Mouse (Mus musculus) c-Kit-positive CD71-negative TER-119-negative erythroid progenitor cells, embryonic 14.5 days (primary cell): Measurements from ENCODE around the gene Med22.

Source experiments
- DNase-seq: peaks from one replicate; pipeline ENCODE4 v3.0.0-alpha.2; 2013; ENCODE audit warnings: low read depth

Gene Med22

GRCm38 (mm10) chr2:26910124-26910993 is at the start of gene Med22, which contains the start of gene Rpl7a:
Gene Med22 (minus strand): TSS chr2:26910677.
Gene Rpl7a (plus strand): TSS chr2:26910764.
- peak; percentile 99 for DNase-seq

- no peak for DNase-seq
Measured at GRCm38 (mm10) chr2:26957488-26957859, 47.0 kb upstream of the Med22 start.

GRCm38 (mm10) chr2:26956811-26957487 is 46.5 kb upstream of the Med22 start:
- no peak for DNase-seq

DNA sequence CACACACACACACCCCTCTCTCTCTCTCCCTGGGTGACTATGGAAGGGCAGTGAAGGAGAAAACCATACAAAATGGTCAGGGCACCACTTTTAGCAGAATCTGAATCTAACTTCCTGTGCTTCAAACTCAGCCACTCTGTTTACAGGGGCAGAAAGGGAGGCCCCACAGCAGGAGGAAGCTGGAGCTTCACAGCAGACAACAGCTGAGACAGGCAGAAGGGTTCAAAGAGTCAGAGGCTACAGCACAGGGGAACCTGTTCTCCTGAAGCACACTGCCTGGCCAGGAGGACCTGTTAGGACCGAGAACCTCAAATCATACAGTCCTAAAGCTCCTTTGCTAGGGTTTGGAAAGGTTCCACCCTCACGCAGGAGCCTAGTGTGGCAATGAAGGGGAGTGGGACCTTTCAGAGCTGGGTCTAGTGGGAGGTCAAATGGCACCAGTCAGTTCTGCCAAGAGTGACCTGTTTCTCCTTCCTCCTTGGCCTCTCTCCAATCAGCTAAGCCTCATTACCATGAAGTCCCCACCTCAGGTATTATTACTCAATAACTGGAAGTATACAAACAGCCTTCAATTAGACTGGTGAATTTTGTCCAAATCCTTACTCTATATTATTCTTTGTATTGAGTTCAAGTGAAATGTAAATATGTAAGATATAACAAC is 44.4 kb upstream of the Med22 start:
- DNase-seq = no peak

- DNase-seq = no peak
Measured at GRCm38 (mm10) chr2:26952866-26953265, 42.4 kb upstream of the Med22 start.

GRCm38 (mm10) chr2:26952193-26952592 is 41.7 kb upstream of the Med22 start:
- no peak for DNase-seq

DNA sequence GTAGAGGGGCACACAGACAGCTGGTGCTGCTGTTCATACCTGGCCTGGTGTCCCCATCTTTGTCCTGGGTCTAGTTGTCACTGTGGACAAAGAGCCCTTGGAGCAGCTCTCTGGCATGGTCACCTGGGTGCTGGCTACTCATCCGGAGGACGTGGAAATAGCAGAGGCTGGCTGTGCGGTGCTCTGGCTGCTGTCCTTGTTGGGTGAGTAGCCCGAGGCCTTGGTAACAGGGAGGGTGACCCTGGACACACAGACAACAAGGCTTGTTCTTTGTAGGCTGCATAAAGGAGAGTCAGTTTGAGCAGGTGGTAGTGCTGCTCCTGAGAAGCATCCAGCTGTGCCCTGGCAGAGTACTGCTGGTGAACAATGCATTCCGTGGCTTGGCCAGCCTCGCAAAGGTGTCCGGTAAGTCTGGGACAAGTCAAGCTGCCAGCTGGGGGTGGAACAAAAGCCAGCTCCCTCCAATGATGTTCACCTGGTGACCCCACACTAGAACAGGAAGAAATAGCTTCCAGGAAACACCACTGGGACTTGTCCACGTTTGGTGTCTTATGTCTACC is 40.9 kb upstream of the Med22 start:
- DNase-seq = no peak

- no peak for DNase-seq
Measured at GRCm38 (mm10) chr2:26950411-26950810, 39.9 kb upstream of the Med22 start.

- no peak for DNase-seq
Measured at GRCm38 (mm10) chr2:26943253-26943652, 32.8 kb upstream of the Med22 start.

- no peak for DNase-seq
Measured at GRCm38 (mm10) chr2:26941539-26941938, 31.1 kb upstream of the Med22 start.

DNA sequence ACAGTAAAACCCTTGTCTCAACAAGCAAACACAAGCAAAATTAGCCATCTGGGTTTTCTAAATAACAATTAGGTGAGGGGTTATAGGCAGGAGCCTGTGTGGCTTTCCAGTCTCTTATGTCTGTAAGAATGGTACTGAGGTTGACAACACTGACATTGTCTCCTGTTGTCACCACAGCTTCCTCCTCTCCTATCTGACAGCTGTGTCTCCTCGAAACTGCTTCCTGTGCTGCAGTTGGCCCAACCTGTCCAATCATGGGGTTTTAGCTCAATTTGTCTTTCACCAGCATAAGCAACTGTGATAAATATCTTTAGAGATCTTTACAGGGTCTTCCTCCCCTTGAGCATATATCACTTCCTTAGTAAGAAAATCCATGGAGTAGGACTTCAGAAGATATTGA is 25.9 kb upstream of the Med22 start:
- no peak for DNase-seq

GRCm38 (mm10) chr2:26935286-26935685 is 24.8 kb upstream of the Med22 start:
- no peak for DNase-seq

GRCm38 (mm10) chr2:26933304-26934055 is 23.0 kb upstream of the Med22 start, which contains the start of the genes Surf4 and Stkld1:
Gene Surf4 (minus strand): TSS chr2:26933928.
Gene Stkld1 (plus strand): TSS chr2:26934047.
- peak; percentile 89 for DNase-seq

DNA sequence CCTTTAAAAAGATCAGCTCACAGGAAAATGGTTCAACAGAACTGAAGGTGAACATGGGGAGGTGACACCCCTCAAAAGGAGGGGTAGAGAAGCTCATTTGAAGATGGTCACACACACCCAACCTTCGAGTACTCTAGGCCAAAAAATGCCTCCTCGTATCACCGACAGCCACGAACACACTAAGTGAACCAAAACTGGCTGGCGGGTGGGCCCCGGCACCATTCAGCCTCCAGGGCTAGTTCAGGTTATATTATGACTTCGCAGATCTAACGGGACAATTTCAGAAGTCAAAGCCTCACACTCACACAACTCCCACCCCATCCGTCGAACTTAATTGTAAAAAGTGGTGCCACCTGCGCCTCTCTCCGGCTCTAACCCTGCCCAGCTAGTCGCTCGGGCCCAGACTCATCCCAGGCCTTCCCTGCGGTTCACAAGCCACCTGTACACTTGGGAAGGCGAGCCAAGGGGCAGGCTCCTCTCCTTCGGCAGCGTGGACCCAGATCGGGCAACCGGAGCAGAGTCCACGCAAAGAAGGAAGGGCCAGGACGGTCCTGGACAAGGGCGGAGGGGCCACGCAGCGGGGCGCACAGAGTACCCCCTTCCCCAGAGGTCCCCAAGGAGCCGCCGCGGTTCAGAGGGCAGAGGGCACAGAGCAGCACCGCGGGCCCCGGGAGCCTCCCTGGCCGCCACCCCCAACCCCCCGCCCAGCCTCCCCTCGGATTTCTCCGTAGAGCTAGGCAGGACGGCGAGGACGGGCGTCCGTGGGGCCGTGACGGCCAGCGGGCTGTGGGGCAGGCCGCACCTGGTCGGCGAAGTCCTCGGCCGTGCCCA is 22.2 kb upstream of the Med22 start:
- no peak for DNase-seq

DNA sequence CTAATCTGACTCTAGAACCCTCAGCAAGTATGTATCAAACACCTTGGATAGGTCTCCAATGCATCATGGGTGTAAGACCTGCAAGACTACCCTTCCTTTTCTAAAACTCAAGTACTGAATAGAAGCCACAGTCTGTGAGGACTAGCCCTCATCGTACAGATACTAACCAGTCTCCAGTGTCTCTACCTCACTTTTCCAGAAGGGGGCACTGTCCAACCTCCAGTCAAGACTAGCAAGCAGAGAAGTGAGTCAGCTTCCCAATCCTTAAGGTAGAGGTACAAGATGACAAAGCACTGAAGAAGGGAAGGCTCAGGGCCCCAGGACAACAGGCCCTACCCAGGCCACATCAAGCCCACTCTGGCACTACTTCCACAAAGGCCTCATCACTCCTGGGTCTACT is 19.9 kb upstream of the Med22 start:
- peak; percentile 77 for DNase-seq

GRCm38 (mm10) chr2:26927745-26928476 is 17.4 kb upstream of the Med22 start:
- no peak for DNase-seq

- no peak for DNase-seq
Measured at GRCm38 (mm10) chr2:26921784-26922183, 11.3 kb upstream of the Med22 start.

GRCm38 (mm10) chr2:26920190-26920855 is 9.8 kb upstream of the Med22 start:
- no peak for DNase-seq

DNA sequence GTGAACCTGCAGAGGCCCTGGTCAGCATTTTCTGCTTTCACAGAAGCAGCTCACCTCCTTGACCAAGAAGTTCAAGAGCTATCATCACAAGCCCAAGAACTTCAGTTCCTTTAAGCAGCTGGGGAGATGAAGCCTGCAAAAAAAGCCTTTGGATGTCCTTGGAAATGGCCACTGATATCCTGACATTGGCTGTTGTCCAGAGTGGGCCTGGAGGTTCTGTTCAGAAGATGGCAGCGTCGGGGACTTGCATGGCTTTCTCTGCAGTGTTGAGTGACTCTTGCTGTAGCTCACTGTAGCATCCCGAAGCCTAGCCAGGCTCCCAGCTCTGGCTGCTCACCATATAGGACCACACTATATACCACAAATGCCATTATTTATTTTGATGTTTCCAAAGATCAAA is 9.2 kb upstream of the Med22 start:
- DNase-seq = no peak
